Mouse (Mus musculus) mammary gland, adult 2 months (tissue): ENCODE data around the gene Fkbp5. TPM values are rescaled to one million over a fixed set of nuclear protein-coding genes. Genes with fewer than 3 reads are reported as not detected.

Experiments used
- polyA plus RNA-seq: library from polyadenylated mRNA; depleted of rRNA; stranded (reverse); fragments of >200 nt; gene quantifications from 2 replicates; pipeline ENCODE4 v1.2.3, GENCODE M21; 2012; ENCODE audit warnings: low replicate concordance; rRNA removed

Gene Fkbp5
- 14.9 and 15.4 TPM in 2 replicates for polyA plus RNA-seq

GRCm38 (mm10) chr17:28517441-28517955 is at the start of gene Fkbp5:
Fkbp5 (minus strand) TSS chr17:28517527.

GRCm38 (mm10) chr17:28560598-28560997 is 43.3 kb upstream of the Fkbp5 start, which contains the start of gene Clps:
Clps (minus strand) TSS chr17:28560766.

GRCm38 (mm10) chr17:28549111-28549510 is 31.8 kb upstream of the Fkbp5 start, which contains the start of gene Clpsl2:
Clpsl2 (plus strand) TSS chr17:28549411.

GRCm38 (mm10) chr17:28530506-28530905 is 13.2 kb upstream of the Fkbp5 start, which contains the start of gene Armc12:
Armc12 (plus strand) TSS chr17:28530806.

GRCm38 (mm10) chr17:28365122-28365521 is 152.2 kb downstream of the Fkbp5 start, which contains the start of gene Tulp1:
Tulp1 (minus strand) TSS chr17:28365222.

GRCm38 (mm10) chr17:28350466-28351352 is 166.6 kb downstream of the Fkbp5 start, which contains the start of gene Tead3:
Tead3 (minus strand) TSS chr17:28350817.

Other genes with a start within 250 kb of the Fkbp5 start
- 14.5 and 25.4 TPM in 2 replicates for gene Fance, start 204.0 kb downstream of the Fkbp5 start, polyA plus RNA-seq
- gene Rpl10a, start 189.1 kb downstream of the Fkbp5 start, polyA plus RNA-seq, result 1,640 and 3,869 TPM in 2 replicates
- gene Tead3, start 166.7 kb downstream of the Fkbp5 start, polyA plus RNA-seq, result 14.7 and 22.6 TPM in 2 replicates
- 1.2 and 2.5 TPM in 2 replicates for gene Tulp1, start 152.3 kb downstream of the Fkbp5 start, polyA plus RNA-seq
- 0.09 and 0.23 TPM in 2 replicates for gene Armc12, start 13.3 kb upstream of the Fkbp5 start, polyA plus RNA-seq
- not detected in 2 replicates for gene Clpsl2, start 31.9 kb upstream of the Fkbp5 start, polyA plus RNA-seq
- gene Clps, start 43.2 kb upstream of the Fkbp5 start, polyA plus RNA-seq, result 0.54 and 2.5 TPM in 2 replicates
- not detected in 2 replicates for gene Lhfpl5, start 58.1 kb upstream of the Fkbp5 start, polyA plus RNA-seq
- gene Srpk1, start 105.2 kb upstream of the Fkbp5 start, polyA plus RNA-seq, result 24.2 and 35.7 TPM in 2 replicates
- 1.2 and 2.3 TPM in 2 replicates for gene Slc26a8, start 172.7 kb upstream of the Fkbp5 start, polyA plus RNA-seq
- 88.2 and 111 TPM in 2 replicates for gene Mapk14, start 173.8 kb upstream of the Fkbp5 start, polyA plus RNA-seq
- gene AC170998.1, start 208.6 kb upstream of the Fkbp5 start, polyA plus RNA-seq, result 0.61 and 0.99 TPM in 2 replicates